Mouse (Mus musculus) gastrocnemius, adult 2 months (tissue): ENCODE measurements around the gene Foxo4. TPM values are rescaled to one million over a fixed set of nuclear protein-coding genes. Genes with fewer than 3 reads are reported as not detected.

Experiments
- DNase-seq: peaks from one replicate; pipeline ENCODE4 v3.0.0; 2022
- H3K27ac ChIP-seq: fragments of 200-600 bp; 2 replicates; pipeline ENCODE4 v1.8.1; 2022; ENCODE audit warnings: mild to moderate bottlenecking
- H3K4me3 ChIP-seq: fragments of 200-600 bp; 2 replicates; pipeline ENCODE4 v1.8.1; 2022; ENCODE audit warnings: mild to moderate bottlenecking, moderate library complexity
- CTCF ChIP-seq: fragments of 200-600 bp; IDR thresholded peaks from 2 replicates; pipeline ENCODE4 v1.8.1; 2022; ENCODE audit warnings: antibody characterized with exemption, mild to moderate bottlenecking, moderate library complexity
- intact Hi-C: fragments of 180-260 bp; cut with DNase I; formaldehyde crosslinking; loops from one replicate; pipeline ENCODE4 v1.15.1; 2025
- total RNA-seq, 2 experiments: library from RNA; stranded (reverse); gene quantifications; 2 replicates each; pipeline ENCODE4 v1.2.3; 2021

The Foxo4 gene
- total RNA-seq, 2 experiments from 2014 or later: 126 to 127 TPM

GRCm38 (mm10) chrX:101268755-101269124, 14.4 kb downstream of the Foxo4 start, which contains the start of gene Gm20489:
Gm20489 (minus strand) TSS chrX:101269023.
- Histone ChIP-seq H3K27ac (peak within 1 kb of the TSS; percentile 24), H3K4me3 (peak within 1 kb of the TSS; percentile 54)
- DNase-seq: no peak
- TF ChIP-seq CTCF: no peak
- intact Hi-C loops: no loop called here

GRCm38 (mm10) chrX:101273410-101273809, 19.1 kb downstream of the Foxo4 start:
- TF ChIP-seq CTCF: no peak
- peak overlapping the region; percentile 91 for H3K27ac ChIP-seq
- DNase-seq: no peak
- peak overlapping the region; percentile 73 for H3K4me3 ChIP-seq
- intact Hi-C loops: no loop called here

GRCm38 (mm10) chrX:101273875-101274738, 19.8 kb downstream of the Foxo4 start, which contains the start of gene Med12:
Med12 (plus strand) TSS chrX:101274030.
- no peak for TF ChIP-seq CTCF
- Histone ChIP-seq H3K27ac (peak within 1 kb of the TSS; percentile 91), H3K4me3 (peak within 1 kb of the TSS; percentile 73)
- DNase-seq: peak; percentile 94
- intact Hi-C loops: loop anchor here (2.0 kb wide), 1 partner anchor 19 kb away; the partner anchor contains the start of gene Foxo4

- no peak for DNase-seq
- intact Hi-C loops: no loop called here
- Histone ChIP-seq H3K4me3 (no peak overlapping the region), H3K27ac (no peak overlapping the region)
- no peak for TF ChIP-seq CTCF
These were observed 28.5 kb downstream of the Foxo4 start for GRCm38 (mm10) chrX:101282813-101283212.

- TF ChIP-seq CTCF: peak; percentile 62
- peak; percentile 50 for DNase-seq
- Histone ChIP-seq H3K4me3 (no peak overlapping the region), H3K27ac (no peak overlapping the region)
- intact Hi-C loops: loop anchor here (5.0 kb wide), 1 partner anchor 153 kb away; no protein-coding TSS in a partner anchor
These were observed 31.2 kb downstream of the Foxo4 start for GRCm38 (mm10) chrX:101285534-101285933.

GRCm38 (mm10) chrX:101285953-101286670, 31.8 kb downstream of the Foxo4 start:
- TF ChIP-seq CTCF: no peak
- DNase-seq: no peak
- Histone ChIP-seq H3K27ac (no peak overlapping the region), H3K4me3 (no peak overlapping the region)
- intact Hi-C loops: loop anchor here (5.0 kb wide), 1 partner anchor 154 kb away; no protein-coding TSS in a partner anchor

- TF ChIP-seq CTCF: no peak
- no peak for DNase-seq
- no peak overlapping the region for H3K27ac ChIP-seq
- intact Hi-C loops: loop anchor here (5.0 kb wide), 1 partner anchor 155 kb away; no protein-coding TSS in a partner anchor
- no peak overlapping the region for H3K4me3 ChIP-seq
These were observed 33.2 kb downstream of the Foxo4 start for GRCm38 (mm10) chrX:101287543-101287942.

GRCm38 (mm10) chrX:101288432-101288831, 34.1 kb downstream of the Foxo4 start:
- intact Hi-C loops: loop anchor here (5.0 kb wide), 1 partner anchor 156 kb away; no protein-coding TSS in a partner anchor
- no peak for TF ChIP-seq CTCF
- H3K4me3 ChIP-seq: no peak overlapping the region
- no peak overlapping the region for H3K27ac ChIP-seq
- DNase-seq: no peak

- TF ChIP-seq CTCF: no peak
- no peak overlapping the region for H3K4me3 ChIP-seq
- intact Hi-C loops: loop anchor here (5.0 kb wide), 1 partner anchor 157 kb away; no protein-coding TSS in a partner anchor
- no peak overlapping the region for H3K27ac ChIP-seq
- DNase-seq: no peak
These were observed 34.7 kb downstream of the Foxo4 start for GRCm38 (mm10) chrX:101289037-101289436.

- Histone ChIP-seq H3K27ac (no peak overlapping the region), H3K4me3 (no peak overlapping the region)
- intact Hi-C loops: no loop called here
- TF ChIP-seq CTCF: no peak
- no peak for DNase-seq
These were observed 35.8 kb downstream of the Foxo4 start for GRCm38 (mm10) chrX:101290111-101290510.

GRCm38 (mm10) chrX:101299055-101299454, 44.7 kb downstream of the Foxo4 start, which contains the start of gene Nlgn3:
Nlgn3 (plus strand) TSS chrX:101299168.
- DNase-seq: no peak
- no peak within 1 kb of the TSS for H3K27ac ChIP-seq
- intact Hi-C loops: no loop called here
- peak within 1 kb of the TSS; percentile 48 for H3K4me3 ChIP-seq
- TF ChIP-seq CTCF: no peak
